Mouse (Mus musculus) hindbrain, embryonic 11.5 days (tissue): ENCODE measurements at regions not wholly inside any gene's neighbourhood (a gene's known extent, or its start where the extent isn't known, plus 50 kb on each side); places are given as distances from the start of the nearest gene placed in this dataset.
"Not testable (repeated sequence)": the region's sequence is repeated elsewhere in the genome, so short reads cannot be mapped to it uniquely, and the experiment has no call there.

Source experiments
- ATAC-seq: fragments of 200-750 bp; cut with Nextera tagmentation; 2 replicates; pipeline ENCODE4 v1.8.0; 2017; ENCODE audit warnings: mild to moderate bottlenecking, moderate TSS enrichment, moderate library complexity; ENCODE audit not compliant: low FRiP score
- DNase-seq: peaks from one replicate; pipeline ENCODE4 v3.0.0-alpha.2; 2015; ENCODE audit warnings: low spot score
- H3K27ac ChIP-seq: fragments of 300-500 bp; sonication (generic); 2 replicates; pipeline ENCODE4 v1.5.1; 2014; ENCODE audit warnings: mild to moderate bottlenecking, low read depth, low read length
- H3K27me3 ChIP-seq: fragments of 300-500 bp; sonication (generic); 2 replicates; pipeline ENCODE4 v1.6.1; 2014; ENCODE audit warnings: mild to moderate bottlenecking, low read length, moderate library complexity, mixed read lengths; ENCODE audit not compliant: control insufficient read depth, insufficient read depth
- H3K36me3 ChIP-seq: fragments of 300-500 bp; sonication (generic); 2 replicates; pipeline ENCODE4 v1.6.1; 2014; ENCODE audit warnings: mild to moderate bottlenecking, low read length, moderate library complexity, mixed read lengths; ENCODE audit not compliant: control insufficient read depth, insufficient read depth
- H3K4me1 ChIP-seq: fragments of 300-500 bp; sonication (generic); replicated peaks from 2 replicates; pipeline ENCODE4 v1.6.1; 2014; ENCODE audit warnings: low read length, mixed read lengths; ENCODE audit not compliant: control insufficient read depth, insufficient read depth
- H3K4me2 ChIP-seq: fragments of 300-500 bp; sonication (generic); replicated peaks from 2 replicates; pipeline ENCODE4 v1.6.1; 2014; ENCODE audit warnings: mild to moderate bottlenecking, low read depth, low read length
- H3K4me3 ChIP-seq: fragments of 300-500 bp; sonication (generic); 2 replicates; pipeline ENCODE4 v1.5.1; 2014; ENCODE audit warnings: low read depth, low read length
- H3K9ac ChIP-seq: fragments of 300-500 bp; sonication (generic); 2 replicates; pipeline ENCODE4 v1.6.1; 2014; ENCODE audit warnings: low read depth, low read length
- H3K9me3 ChIP-seq: fragments of 300-500 bp; sonication (generic); 2 replicates; pipeline ENCODE4 v1.6.1; 2016; ENCODE audit warnings: low read length; ENCODE audit not compliant: control insufficient read depth
- WGBS: fragments of 180-500 bp; shearing (Covaris S2); extraction: QIAGEN DNeasy Blood & Tissue Kit; methylation state at CpG from one replicate; pipeline ENCODE4 v1.1.7; 2014; 5-methylcytosine and 5-hydroxymethylcytosine counted together

DNA sequence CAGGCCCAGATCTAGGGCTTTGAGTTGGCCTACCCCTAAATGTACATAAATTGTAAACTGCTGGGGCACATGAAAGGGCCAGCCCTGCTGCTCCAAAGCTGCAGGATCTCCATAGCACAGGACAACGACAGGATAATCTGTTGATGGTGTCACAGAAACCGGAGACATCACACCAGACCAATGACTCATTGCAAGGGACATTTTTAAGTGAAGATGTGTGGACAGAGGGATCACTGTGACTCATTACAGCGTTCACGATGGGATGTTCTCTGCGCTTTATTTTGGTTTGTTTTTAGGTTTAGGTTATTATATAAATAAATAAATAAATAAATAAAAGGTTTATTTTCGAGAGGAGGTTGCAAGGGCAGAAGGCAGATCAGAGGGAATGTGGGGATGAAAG is 216.9 kb upstream of the Klf3 start:
- no peak for ATAC-seq
- Histone ChIP-seq H3K9ac (no peak overlapping the region), H3K4me3 (no peak overlapping the region), H3K27me3 (no peaks in the 10 kb centered on the region), H3K9me3 (no peaks in the 10 kb centered on the region; the same call in 1 of the 2 replicates), H3K36me3 (no peaks in the 10 kb centered on the region), H3K4me2 (no peak overlapping the region), H3K27ac (no peak overlapping the region), H3K4me1 (0 out of 2 replicates have a peak, but pooled peaks cover 2% of the 10 kb centered on the region)
- 93% methylated on average over 6 of the region's 6 CpGs for WGBS
- no peak for DNase-seq

DNA sequence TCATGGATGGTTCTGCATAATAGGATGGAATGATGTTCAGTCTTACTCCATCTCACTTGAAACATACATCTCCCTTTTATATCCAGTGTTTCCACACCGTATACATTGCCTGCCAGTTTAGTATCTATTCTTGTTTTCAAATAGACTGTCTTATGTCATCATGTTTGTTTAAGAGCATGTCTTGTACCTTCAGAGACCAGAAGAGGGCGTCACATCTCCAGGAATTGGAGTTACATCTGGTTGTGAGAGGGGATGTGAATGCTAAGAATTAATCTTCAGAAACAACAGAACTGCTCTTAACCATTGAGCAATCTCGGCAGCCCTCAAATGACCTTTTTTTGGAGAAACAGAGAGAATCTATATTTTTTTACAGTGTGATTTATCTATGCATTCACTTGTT is 216.3 kb upstream of the Klf3 start:
- H3K36me3 ChIP-seq = no peaks in the 10 kb centered on the region
- 84% methylated on average over 3 of the region's 3 CpGs for WGBS
- H3K9me3 ChIP-seq = no peaks in the 10 kb centered on the region; the same call in 1 of the 2 replicates
- H3K4me3 ChIP-seq = no peak overlapping the region
- H3K4me1 ChIP-seq = 0 out of 2 replicates have a peak, but pooled peaks cover 2% of the 10 kb centered on the region
- ATAC-seq = no peak
- no peaks in the 10 kb centered on the region for H3K27me3 ChIP-seq
- H3K9ac ChIP-seq = no peak overlapping the region
- no peak overlapping the region for H3K27ac ChIP-seq
- H3K4me2 ChIP-seq = no peak overlapping the region
- no peak for DNase-seq

DNA sequence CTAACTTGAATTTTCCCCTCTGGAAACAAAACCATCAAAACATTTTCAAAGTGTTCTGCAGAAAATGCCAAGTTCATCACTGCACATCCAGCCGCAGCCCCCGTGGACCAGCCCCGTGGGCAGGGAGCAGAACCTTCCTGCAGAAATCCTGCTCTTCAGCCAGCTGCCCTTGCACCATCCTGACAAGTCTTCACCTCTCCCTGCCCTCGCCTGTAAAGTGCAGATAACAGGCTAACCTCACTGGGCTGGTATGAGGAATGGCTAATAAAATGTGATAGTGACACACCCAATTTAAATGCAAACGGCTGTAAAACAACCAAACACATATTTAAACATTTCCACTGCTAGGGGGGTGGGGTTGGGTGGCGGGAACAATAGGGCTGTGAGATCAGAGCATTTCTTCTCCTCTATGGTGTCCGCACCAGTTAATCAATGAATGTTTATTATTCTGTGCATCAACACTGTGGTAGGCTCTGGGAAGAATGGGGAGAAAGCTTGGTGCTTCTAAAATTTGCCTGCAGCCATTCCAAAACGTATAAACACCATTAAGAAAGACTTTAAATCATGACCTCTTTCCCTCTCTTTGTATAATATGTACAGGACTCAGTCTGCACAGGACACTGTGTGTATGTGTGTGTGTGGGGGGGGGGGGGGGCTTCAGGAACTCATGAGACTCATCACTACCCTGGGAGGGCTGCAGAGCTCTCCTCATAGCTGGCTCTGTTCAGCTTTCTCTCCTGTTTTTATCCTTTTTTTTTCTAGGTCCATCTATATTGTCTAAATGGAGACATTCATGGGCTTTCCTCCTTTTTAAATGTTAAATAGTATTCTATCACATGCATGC is 215.1 kb upstream of the Klf3 start:
- no peak for DNase-seq
- Histone ChIP-seq H3K4me2 (no peak overlapping the region), H3K27ac (peak overlapping the region; percentile 25; the same call in 1 of the 2 replicates), H3K9me3 (no peaks in the 10 kb centered on the region; the same call in 1 of the 2 replicates), H3K27me3 (no peaks in the 10 kb centered on the region), H3K4me1 (0 out of 2 replicates have a peak, but pooled peaks cover 2% of the 10 kb centered on the region), H3K4me3 (no peak overlapping the region), H3K9ac (no peak overlapping the region), H3K36me3 (no peaks in the 10 kb centered on the region)
- 40% methylated on average over 8 of the region's 8 CpGs for whole genome bisulfite sequencing
- peak; percentile 67; the same call in 1 of the 2 replicates for ATAC-seq

DNA sequence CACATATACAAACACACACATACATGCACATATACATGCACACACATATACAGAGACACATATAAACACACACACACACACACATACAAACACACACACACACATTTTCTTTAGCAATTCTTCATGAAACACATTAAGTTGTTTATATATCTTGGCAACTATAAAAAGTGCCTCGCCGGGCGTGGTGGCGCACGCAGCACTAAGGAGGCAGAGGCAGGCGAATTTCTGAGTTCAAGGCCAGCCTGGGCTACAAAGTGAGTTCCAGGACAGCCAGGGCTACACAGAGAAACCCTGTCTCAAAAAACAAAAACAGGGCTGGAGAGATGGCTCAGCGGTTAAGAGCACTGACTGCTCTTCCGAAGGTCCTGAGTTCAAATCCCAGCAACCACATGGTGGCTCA is 214.4 kb upstream of the Klf3 start:
- H3K9ac ChIP-seq, H3K4me1 ChIP-seq, H3K27ac ChIP-seq, DNase-seq, ATAC-seq, H3K27me3 ChIP-seq, H3K9me3 ChIP-seq, H3K36me3 ChIP-seq, H3K4me3 ChIP-seq, H3K4me2 ChIP-seq: not testable (repeated sequence)
- WGBS = 99% methylated on average over 8 of the region's 8 CpGs

DNA sequence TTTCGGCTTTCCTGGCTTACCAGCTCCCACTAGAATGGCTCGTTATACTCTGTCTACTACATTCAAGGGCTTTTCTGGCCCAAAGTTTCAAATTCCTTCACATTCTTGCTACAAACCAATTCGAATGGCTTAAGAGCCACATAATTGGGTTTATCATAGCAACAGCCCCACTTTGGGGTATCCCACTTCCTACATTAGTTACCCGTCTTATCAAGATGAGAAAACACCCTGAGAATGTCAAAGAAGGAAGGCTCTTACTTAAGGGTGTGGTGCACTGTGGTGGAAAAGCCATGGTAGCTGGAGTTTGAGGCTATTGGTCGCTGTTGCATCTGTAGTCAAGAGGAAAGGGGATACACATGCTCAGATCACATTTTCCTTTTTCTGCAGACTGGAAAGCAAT is 213.2 kb upstream of the Klf3 start:
- no peak for ATAC-seq
- WGBS = 93% methylated on average over 5 of the region's 5 CpGs
- Histone ChIP-seq H3K27me3 (no peaks in the 10 kb centered on the region), H3K36me3 (no peaks in the 10 kb centered on the region), H3K9ac (no peak overlapping the region), H3K4me1 (peaks cover 2% of the 10 kb centered on the region; the same call in 1 of the 2 replicates), H3K27ac (no peak overlapping the region), H3K9me3 (no peaks in the 10 kb centered on the region; the same call in 1 of the 2 replicates), H3K4me2 (no peak overlapping the region), H3K4me3 (no peak overlapping the region)
- no peak for DNase-seq

DNA sequence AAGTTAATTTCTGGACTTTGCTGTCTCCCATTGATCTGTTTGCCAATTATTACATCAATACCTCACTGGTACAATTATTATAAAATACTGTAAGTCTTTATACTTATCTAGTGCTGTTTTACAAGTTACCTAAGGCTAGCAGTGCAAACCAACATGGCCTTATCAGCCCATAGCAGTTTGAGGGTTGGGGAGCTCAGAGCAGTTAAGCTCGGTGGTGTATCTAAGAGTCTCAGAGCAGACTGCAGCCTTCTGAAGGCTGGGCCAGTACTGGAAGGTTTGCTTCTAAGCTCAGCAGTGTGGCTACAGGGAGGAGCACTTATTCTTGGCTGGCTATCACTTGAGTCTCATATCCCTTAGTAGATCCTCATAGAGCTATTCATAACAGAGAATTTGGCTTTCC is 212.4 kb upstream of the Klf3 start:
- peaks cover 2% of the 10 kb centered on the region; the same call in 1 of the 2 replicates for H3K4me1 ChIP-seq
- H3K9ac ChIP-seq = no peak overlapping the region
- H3K9me3 ChIP-seq = no peaks in the 10 kb centered on the region; the same call in 1 of the 2 replicates
- H3K4me3 ChIP-seq = no peak overlapping the region
- ATAC-seq (no peak), DNase-seq (no peak)
- H3K36me3 ChIP-seq = no peaks in the 10 kb centered on the region
- H3K27me3 ChIP-seq = no peaks in the 10 kb centered on the region
- WGBS = 90% methylated on average over 1 of the region's 1 CpGs
- no peak overlapping the region for H3K4me2 ChIP-seq
- no peak overlapping the region for H3K27ac ChIP-seq

DNA sequence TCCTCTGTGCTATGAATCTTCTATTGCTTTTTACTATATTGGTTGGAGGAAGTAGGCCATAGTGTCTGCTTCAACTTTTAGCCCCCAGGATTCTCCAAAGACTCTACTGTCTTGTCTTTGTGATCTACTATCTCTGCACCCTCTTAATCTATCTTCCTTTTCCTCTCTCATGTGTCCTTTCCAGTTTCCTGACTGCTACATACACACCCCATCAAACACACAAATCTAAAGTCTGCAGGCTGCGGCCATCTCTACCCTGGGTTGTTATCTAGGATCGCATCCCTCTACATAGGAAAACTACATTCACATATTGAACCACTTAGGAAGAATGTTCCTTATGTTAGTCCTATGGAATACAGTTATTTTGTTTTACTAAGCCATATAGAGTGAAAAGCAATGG is 211.4 kb upstream of the Klf3 start:
- 93% methylated on average over 2 of the region's 2 CpGs for WGBS

DNA sequence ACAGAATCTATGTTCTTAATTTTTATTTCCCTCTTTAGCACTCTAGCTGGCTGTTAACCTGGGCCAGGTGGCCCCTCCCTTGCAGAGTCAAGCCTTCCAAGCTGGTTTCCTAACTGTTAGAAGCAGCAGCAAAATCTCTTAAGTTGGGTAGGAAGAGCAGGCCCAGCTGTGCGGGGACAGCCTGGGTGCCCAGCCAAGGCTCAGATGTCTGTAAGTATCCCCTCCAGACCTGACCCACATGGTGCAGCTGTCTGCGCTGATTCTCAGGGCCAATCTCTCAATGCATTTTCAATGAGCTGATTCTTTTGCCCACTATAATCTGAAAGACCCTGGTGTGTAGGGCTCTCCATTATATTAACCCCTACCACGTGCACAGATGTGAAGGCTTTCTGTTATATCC is 208.0 kb upstream of the Klf3 start:
- Histone ChIP-seq H3K9me3 (no peaks in the 10 kb centered on the region), H3K27me3 (no peaks in the 10 kb centered on the region), H3K4me1 (peaks cover 2% of the 10 kb centered on the region; the same call in 1 of the 2 replicates), H3K4me3 (no peak overlapping the region), H3K9ac (no peak overlapping the region), H3K27ac (no peak overlapping the region), H3K4me2 (no peak overlapping the region), H3K36me3 (no peaks in the 10 kb centered on the region)
- ATAC-seq = peak; percentile 71; the same call in 1 of the 2 replicates
- 44% methylated on average over 3 of the region's 3 CpGs for WGBS
- DNase-seq = peak; percentile 35

More for the DNA sequence above, 211.4 kb upstream of the Klf3 start:
- no peak overlapping the region for H3K4me2 ChIP-seq
- no peaks in the 10 kb centered on the region; the same call in 1 of the 2 replicates for H3K9me3 ChIP-seq
- no peak overlapping the region for H3K9ac ChIP-seq
- H3K27ac ChIP-seq = no peak overlapping the region
- DNase-seq = no peak
- no peak overlapping the region for H3K4me3 ChIP-seq
- H3K36me3 ChIP-seq = no peaks in the 10 kb centered on the region
- no peak for ATAC-seq
- H3K27me3 ChIP-seq = no peaks in the 10 kb centered on the region
- peaks cover 2% of the 10 kb centered on the region; the same call in 1 of the 2 replicates for H3K4me1 ChIP-seq
